Mouse (Mus musculus) frontal cortex, adult (tissue): ENCODE measurements at regions not wholly inside any gene's neighbourhood (a gene's known extent, or its start where the extent isn't known, plus 50 kb on each side); places are given as distances from the start of the nearest gene placed in this dataset.

Experiments used
- ATAC-seq: cut with Nextera tagmentation; 2 replicates; pipeline ENCODE4 v1.9.2; 2017; ENCODE audit warnings: mild to moderate bottlenecking, moderate library complexity, mixed read lengths; ENCODE audit not compliant: low TSS enrichment

DNA sequence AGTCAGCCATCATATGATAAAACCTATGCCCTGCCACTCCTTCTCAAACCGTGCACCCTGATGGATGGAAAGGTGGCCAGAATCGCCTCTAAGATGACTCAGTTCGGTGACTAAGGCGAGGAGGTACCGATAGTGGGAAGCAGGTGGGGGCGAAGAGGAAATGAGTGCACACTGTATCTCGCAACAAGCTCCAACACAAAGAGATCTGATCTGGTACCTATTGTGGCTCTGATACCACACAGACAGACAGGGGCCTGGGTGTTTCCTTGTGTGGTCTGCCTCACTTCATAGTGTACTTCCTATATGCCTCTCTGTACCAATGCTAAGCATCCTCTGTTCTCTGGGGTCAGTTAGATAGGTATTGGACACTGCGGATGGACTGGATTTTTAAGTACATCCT, 178.0 kb upstream of the Lpp start:
- ATAC-seq, result no peak

DNA sequence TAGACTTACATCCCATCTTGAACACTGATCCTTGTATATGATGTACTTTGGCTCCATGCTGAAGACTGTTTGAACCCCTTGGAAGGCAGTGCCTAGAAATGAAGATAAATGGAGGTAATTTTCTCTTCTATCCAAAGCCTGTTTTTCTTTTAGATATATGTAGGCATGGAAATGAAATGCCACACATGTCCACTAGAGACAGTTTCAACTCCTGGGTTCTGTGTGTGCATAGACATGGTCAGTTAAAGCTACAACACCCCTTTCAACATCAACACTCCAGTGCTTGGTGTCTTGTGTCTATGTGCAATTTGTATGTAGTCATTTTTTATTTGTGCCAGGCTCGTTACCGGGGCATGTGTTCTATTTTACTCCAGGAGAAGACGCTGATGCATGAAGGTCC, 179.7 kb upstream of the Lpp start:
- no peak for ATAC-seq

DNA sequence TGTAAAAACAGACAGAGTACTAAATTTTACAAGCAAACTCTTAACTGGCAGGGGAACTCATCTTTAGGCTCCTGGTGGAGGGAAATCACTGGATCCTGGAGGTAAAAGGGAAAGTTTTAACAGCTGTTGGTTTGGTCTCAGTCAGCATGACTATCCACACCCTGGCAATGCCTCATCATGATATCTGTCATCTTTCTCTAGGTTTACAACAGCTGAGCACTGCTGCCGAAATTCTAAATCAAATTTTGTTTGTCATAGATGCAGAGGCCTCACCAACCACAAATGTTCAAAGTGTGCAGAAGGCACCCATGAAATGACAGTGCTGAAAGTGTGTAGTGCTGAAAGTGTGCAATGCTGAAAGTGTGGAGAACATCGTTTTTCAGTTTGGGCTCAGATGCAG, 180.6 kb upstream of the Lpp start:
- ATAC-seq, result no peak

DNA sequence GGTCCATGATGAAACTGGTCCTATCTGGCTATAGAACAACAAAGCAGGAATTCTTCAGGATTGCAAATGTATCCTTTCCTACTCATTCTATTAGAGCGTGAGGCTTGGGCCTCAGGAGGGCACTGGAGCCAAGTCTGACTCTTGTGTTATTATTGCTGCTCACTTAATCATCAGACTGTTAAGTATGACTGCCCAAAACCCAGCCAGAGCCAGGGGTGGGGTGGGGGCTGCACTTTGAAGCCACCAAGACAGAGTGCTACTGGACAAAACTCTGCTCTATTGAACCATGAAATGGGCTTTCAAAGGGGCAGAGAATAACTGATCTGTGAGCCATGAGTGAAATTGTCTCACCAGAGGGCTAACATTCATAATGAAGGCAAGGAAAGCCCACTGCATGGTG, 181.7 kb upstream of the Lpp start:
- no peak for ATAC-seq

DNA sequence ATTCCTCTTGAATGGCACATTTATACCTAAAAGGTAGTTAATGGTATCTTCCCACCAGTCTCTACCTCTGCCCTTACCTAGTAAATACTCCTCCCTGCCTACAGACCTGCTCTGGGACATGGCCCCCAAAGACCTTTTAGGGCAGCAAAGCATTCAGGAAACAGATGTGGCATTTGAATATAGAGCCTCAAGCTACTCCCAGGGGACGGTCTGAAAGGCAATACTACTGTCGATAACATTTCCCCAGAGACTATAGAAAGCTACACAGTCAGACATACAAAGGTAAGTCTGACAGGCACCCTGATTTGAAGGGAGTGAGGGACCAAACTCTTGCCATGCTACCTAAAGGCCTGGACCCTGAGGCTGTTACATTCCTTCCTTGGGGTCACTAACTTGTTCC, 184.4 kb upstream of the Lpp start:
- no peak for ATAC-seq

DNA sequence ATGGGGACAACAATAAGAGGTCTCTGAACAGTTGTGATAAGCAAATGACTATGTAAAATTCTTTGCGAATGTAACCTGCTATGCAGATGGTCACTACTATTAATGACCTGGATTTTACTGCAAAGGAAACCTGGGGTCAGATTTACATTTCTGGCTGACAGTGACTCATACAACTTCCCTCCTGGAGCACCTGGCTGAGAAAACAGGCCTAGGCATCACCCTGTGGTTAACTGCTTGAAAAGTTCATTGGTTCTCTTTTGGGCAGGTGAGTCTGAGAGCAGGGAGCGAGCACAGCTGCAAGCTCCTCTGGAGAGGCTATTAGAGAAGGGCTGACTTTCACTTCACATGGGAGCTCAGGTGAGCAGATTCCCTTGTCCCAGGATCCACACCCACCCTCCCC, 185.2 kb upstream of the Lpp start:
- ATAC-seq, result no peak

DNA sequence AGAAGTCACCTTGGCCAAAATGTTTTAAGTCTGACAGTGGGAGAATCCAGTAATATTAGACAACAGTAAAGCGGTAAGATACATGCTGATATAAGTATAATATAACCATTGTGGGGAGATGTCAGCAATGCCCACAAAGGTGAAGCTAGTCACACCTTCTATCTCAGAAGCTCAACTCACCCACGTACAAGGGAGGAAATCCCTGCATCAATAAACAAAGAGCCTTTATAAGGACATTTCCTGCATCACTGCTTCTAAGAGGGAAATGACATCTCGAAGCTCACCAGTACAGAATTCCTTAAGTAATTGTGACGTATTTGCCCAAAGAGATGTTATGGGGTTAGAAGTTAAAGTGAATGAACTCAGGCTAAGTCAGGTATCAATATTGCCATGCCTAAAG, 186.3 kb upstream of the Lpp start:
- ATAC-seq, result no peak

DNA sequence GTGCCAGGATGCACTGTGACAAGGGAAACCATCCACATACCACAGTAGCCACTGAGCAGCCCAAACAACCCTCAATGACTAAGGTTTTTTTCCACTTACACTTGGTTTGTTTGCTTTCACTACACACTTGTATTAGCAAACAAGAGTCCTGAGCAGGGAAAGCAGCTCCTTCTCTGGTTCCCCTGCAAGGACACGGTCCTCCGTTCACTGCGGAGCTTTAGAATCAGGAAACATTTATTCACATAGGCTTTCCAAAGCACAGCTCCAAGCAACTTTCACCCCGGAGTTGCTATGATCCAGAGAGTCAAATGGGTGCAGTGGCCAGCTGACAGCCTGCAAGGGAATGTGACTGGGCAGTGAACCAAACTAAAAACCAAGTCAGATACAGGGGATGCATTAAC, 186.8 kb upstream of the Lpp start:
- no peak for ATAC-seq

DNA sequence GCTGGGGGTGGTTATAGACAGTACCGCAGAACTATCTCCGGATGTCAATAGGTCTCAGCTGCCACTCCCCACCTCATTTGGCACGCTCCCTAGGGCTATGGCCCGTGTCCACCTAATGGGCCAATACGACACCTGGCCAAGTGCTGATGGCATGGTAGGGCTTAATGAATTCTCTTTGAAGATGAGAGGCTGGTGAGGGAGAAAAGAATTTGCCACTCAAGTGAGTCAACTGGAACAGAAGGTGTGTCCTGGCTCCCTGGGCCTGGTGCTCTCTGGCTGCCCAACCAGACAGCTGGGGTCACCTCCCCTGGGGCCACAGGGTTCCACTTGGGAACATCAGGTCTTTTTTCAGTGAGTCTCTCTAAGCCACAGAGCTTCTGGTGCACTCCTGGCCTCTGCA, 187.7 kb upstream of the Lpp start:
- no peak for ATAC-seq

DNA sequence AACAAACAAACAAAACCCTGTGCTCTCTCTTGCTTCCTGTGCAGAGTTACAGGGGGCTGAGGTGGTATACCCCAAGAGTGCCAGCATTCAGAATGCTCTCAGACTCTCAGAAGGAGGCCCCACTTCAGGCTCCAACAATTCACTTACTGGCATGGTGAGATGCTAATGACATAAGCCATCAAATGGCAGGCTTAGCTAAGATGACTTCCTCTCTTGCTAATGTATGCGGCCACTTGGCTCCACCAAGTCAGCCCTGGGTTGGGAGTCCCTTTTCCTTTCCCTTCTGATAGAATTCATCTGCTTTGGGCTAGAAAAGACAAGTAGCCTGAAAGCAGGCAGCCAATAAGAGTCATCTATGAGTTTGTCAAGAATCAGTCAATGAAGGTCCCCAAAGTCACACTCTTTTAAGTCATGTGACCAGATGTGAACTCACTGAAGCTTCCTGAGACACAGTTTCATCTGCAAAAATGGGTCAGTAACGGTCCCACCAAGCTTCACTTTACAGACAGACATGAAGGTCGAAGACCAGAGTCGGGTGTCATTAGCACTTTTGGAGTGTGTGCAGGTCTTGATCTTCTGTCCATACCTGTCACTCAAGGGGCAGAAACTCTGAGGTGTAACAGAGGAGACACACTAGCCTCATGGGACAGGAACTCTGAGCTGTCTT, 189.1 kb upstream of the Lpp start:
- ATAC-seq, result no peak

DNA sequence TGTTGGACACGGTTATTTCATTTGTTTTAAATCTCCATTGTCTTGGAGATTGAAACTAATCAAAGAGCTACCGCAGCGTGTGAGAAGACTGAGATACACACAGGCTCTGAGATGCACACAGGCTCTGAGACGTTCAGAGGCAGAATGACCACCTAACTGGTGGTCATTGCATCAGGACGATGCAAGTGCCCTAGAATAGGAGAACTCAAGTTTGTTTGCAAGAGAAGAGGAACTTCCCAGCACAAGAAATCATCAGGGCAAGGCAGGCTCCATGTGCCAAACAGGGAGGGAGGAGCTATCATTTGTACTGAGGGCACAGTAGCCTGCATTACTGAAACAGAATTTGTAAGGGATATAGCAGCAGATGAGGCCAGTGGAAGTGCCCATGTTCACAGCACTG, 190.7 kb upstream of the Lpp start:
- ATAC-seq, result no peak

DNA sequence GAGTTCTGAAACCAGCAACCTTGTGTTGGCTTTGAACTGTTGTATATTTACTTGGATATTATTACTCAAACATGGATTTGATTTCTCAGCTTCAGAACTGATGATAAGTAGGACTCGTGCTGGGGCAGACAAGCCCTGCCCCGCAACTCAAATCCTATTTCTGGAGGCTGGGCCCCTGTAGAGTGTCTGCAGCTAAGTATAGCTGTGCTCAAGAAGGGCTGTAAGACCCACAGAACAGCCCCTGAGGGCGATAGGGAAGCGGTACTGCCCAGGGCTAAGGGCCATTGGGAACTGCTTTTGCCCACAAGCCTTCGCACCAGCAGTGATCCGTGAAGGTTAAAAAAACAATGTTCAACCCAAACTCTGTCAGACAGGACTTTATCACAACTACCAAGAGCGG, 191.9 kb upstream of the Lpp start:
- no peak for ATAC-seq

DNA sequence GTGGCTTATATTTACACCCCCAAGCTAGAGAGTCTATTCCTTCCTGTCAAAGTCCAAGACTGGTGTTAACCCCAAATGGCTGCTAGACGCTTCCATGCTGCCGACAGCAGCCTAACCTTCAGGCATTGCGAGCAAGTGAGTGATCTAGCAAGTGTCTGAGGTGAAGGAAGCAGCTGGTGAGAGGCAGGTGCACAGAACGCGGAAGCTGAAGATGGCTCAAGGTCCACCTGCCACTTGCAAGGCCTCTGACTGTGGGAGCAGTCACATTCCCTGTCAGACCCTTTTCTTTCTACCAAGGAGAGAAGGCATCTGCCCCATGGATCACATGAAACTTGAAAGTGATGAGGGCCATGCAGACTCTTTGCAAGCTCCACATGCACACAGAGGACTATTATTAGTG, 193.1 kb upstream of the Lpp start:
- ATAC-seq, result no peak

DNA sequence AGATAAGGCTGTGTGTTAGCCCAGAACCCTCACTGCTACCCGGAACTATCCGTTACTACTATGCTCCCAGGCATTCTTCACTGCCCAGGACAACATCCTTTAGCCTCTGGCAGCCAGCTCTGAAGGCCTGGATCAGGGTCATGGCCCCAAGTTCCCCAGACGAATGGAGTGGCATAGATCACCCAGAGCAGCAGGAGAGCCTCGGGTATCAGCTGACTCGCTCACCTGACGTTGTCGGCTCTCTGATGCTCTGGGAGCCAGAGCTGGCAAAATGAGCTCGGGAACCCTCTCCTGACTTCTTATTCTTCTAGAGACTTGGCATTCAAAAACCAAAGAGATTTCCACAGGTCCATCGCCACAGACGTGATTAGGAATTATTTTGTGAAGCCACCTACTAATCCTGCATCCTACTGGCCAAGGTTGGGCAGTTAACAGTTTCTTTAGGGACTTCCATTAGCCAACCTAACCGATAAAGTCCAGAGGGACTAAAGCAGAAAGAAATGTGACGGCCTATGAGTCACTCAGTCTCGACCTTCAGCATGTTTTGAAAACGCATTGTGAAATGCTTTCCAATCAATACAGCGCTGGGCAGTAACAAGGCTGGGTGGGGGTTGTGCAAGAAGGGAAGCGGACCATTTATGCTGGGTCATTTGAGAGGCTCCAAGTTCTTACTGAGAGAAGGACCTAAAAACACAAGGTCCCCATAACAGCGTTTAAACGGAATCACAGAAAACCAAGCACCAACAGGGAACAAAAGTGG, 193.7 kb upstream of the Lpp start:
- ATAC-seq, result no peak

DNA sequence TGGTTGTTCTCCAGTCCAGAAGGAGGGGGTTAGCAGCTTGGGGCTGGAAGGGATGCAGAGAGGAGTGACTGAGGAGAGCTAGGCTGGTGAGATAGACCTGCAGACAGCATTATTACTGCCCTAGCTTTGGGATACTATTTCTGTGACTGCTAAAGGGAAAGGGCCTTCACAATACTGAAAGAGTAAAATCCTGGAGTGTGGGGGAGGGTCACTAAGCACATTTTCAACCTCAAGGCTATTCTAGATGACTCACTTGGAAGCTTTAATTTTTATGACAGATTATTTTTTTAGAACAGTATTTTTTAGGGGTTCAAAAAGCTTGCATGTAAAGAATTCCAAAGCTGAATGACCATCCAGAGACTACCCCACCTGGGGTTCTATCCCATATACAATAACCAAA, 195.0 kb upstream of the Lpp start:
- ATAC-seq, result no peak

DNA sequence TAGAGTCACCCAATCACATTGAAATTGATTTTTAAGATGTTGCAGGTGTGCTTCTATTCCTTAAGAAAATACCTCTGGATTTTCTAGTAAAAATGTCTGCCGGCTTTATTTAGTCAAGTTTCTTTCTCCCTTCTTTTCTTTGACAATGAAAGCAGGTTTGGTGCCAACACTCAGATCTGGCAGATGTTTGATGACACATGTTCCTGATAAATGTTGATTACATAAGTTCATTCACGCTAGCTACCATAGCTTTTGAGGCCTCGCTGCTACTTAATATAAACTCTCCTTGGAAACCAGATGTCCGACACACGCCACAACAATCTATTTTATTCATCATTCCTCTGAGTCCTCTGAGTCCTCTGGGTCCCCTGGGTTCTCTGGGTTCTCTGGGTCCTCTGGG, 195.7 kb upstream of the Lpp start:
- ATAC-seq, result no peak

DNA sequence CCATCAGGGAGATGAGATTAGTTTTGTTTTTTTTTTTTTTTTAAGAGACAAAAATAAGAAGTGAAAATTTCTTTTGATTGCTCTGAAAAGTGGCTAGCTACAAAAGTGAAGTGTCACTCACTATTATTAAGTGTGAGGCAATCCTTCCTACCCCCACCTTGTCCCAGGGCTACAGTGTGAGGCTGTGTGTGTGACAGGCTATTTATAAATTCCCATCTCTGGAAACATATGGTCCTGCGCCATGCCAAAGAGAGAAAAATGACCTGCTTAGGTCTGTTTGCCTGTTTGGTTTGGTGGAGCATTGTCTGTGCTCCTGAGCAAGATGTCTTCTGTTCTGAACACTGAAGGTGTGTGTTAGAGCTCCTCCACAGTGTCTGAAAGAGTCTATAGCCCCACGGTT, 199.4 kb upstream of the Lpp start:
- ATAC-seq, result no peak

DNA sequence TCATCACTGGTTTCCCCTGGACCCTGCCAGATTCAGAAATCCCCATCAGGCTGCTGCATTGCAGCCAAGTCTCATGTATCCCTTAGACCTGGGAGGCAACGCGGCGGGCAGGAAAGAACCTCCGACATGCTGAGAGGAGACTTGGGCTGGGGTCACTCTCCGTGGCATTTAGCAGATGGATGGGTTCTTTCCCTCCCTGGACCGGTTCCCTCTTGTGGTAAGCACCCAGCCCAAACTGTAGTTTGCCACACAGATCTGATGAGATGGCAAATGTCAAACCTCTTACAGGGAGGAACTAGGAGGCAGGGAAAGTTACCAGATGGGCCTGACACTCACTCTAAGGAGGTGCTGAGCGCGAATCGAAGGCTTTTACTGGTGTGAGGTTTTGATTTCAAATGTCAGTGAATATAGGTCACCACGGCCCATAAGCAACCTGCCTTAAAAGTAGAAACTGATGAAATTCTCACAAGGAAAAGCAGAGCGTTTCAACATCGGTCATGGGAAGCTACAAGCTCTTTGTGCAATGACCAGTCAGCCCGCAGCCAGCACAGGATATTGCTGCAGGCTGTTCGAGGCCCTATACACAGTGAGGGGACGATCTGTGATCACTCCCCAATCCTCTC, 199.9 kb upstream of the Lpp start:
- ATAC-seq, result 0 out of 2 replicates have a peak, but pooled peaks have one; percentile 27

DNA sequence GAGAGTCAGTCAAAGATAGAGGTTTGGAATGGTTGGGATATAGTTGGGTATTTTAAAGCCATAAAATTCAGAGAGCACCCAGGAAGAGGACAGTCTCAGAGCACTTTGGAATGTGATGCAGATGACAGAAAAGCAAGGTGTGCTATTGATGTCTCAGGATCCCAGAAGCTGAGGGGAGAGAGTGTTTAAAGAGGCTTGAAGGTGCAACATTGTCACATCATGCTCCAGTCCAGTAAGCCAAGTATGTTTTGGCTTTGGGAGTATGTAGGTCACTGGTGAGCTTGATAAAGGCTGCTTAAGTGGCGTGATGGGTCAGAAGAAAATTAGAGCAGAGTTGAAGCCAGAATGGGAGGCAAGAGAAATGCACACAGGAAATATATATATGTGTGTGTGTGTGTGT, 201.3 kb upstream of the Lpp start:
- ATAC-seq, result no peak

DNA sequence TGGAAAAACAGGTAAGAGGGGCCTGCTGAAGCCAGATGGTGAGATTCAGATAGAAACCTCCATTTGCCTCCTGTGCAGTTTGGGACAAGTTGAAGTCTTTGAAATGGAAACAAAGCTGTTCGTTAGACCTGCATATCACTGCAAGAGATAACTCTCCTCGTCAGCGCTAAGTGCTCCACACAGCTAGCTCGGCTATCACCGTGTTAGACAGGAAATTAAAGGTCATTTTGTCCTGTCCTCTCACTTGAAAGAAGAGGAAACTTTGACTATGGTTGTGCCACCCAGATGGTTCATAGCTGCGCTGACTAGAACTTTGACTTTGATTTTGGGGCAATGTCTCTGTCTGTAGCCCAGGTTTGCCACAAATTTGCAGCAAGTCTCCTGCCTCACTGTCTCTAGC, 198.5 kb upstream of the Bcl6 start:
- ATAC-seq, result no peak

DNA sequence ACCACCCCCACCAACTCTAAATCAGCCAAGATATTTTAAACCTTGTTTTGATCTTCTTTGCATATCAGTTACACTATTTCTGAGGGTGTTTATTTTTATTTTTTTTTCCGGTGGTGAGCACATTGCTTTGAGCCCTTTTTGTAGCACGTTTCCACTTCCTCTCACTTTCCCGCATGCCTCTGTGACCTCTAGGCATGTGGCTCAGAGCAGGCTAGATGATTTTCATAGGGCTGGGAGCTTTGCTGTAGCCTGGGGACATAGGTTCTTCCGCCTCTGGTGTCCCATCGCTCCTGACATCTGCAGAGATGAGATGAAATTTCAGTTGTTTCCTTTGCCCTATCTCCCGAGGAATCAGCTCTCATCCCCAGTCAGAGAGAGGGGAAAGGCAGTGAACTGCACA, 197.3 kb upstream of the Bcl6 start:
- ATAC-seq, result no peak

DNA sequence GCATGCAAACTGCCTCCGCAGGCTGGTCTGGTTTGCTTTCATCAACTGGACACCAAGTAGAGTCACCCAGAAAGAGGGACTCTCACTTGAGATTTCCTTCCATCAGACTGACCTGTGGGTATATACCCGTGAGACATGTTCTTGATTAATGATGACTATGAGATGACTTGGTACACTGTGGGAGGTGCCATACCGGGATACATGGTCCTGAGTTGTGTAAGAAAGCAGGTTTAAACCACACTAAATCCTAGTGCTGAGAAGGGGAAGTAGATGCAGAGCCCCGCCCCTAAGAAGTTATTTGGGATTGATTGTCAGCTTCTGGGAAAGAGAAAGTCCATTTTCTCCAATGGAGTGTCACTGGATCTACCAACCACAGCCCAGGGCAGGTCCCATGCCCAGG, 196.2 kb upstream of the Bcl6 start:
- ATAC-seq, result no peak

DNA sequence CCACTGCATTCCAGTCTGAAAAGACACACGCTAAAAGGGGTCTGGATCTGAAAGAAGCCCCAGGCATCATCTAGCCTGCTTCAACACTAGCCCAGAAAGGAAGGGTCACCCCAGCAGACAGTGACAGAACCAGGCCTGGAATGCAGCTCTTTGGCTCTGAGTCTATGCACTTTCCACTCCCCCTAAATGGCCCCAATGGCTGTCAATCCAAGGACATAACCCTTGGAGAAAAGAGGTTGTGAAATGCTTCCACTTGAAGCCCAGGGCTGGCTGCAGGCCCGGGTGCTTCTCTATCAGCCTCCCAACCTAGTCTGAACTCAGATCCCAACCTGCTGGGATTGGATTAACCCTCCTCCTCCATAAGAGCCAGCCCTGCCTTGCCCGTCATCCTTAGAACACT, 194.6 kb upstream of the Bcl6 start:
- ATAC-seq, result no peak

DNA sequence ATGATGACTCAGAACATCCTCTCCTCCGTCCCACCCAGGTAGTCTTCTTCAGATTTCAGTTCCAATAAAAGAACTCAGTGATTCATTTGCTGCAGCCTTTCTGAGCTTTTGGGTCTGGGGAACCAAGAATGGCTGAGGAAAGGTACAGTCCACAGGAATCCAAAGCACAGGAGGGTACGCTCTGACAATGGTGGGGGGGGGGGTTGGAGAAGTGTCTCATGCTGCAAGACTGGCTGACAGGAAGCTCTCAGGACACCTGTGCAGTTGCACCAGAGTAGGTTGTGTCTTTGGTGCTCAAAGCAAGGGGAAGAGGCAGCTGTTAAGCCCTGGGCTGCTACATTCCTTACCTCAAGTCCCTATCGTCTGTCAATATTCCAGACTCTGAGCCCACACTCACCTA, 192.7 kb upstream of the Bcl6 start:
- ATAC-seq, result no peak
